19 mouse cellular contexts compared by ENCODE assay signal in genomic region chr11:51866020-51866419, GRCm38 (mm10). TPM values are rescaled to one million over a fixed set of nuclear protein-coding genes. Genes with fewer than 3 reads are reported as not detected.
DNase-seq lines count a peak whose midpoint lies in the region; ATAC-seq and TF ChIP-seq lines count a peak whose summit lies in the region.
"Had no signal": no experiment of that assay in that cellular context is flagged by ENCODE, and none has a peak within 500 bp of the region (broad histone marks: within the 10 kb centered on the region; RNA-seq: fewer than 3 reads in every experiment).

No protein-coding gene starts in this region.

- 55% methylated on average over 3 of the region's 3 CpGs for WGBS in intestine, embryonic 15.5 days
- 73% methylated on average over 3 of the region's 3 CpGs for WGBS in kidney, embryonic 16.5 days

- no peak overlapping the region for H3K9ac ChIP-seq in CH12.LX (ENCODE audit: insufficient read depth, low read depth)
- H3K9ac ChIP-seq in intestine, embryonic 15.5 days: no peak overlapping the region
- no peak overlapping the region for H3K9ac ChIP-seq in kidney, embryonic 16.5 days (replicated peaks; ENCODE audit: low read length)
- H3K9ac ChIP-seq: limb, embryonic 12.5 days; neural tube, embryonic 13.5 days had no signal

- dilution Hi-C loops in CH12.LX (cut with MboI; ENCODE audit: extremely low pct_ligation_motif_present, extremely low pct_unique_long_range_greater_than_20kb, low sequenced_read_pairs): no loop called here

- no peak overlapping the region for H3K4me2 ChIP-seq in CH12.LX (ENCODE audit: insufficient read depth, low read depth, poor library complexity, severe bottlenecking)
- no peak overlapping the region for H3K4me2 ChIP-seq in intestine, embryonic 15.5 days (replicated peaks)
- H3K4me2 ChIP-seq in kidney, embryonic 16.5 days (replicated peaks; ENCODE audit: low read depth, low read length): no peak overlapping the region
- H3K4me2 ChIP-seq: limb, embryonic 12.5 days; neural tube, embryonic 13.5 days had no signal

- no peaks in the 10 kb centered on the region for H3K36me3 ChIP-seq in CH12.LX (replicated peaks in 1 of 2; ENCODE audit: control insufficient read depth in 1 of 2, insufficient read depth in 1 of 2, low read length in 1 of 2)
- H3K36me3 ChIP-seq in intestine, embryonic 15.5 days: no peaks in the 10 kb centered on the region
- no peaks in the 10 kb centered on the region for H3K36me3 ChIP-seq in kidney, embryonic 16.5 days (ENCODE audit: insufficient read depth, low read length)
- H3K36me3 ChIP-seq: limb, embryonic 12.5 days; neural tube, embryonic 13.5 days had no signal

- peak; percentile 43; the same call in 1 of the 2 replicates for ATAC-seq in intestine, embryonic 15.5 days
- ATAC-seq in kidney, embryonic 16.5 days (ENCODE audit: low FRiP score, low TSS enrichment): no peak
- ATAC-seq: forebrain, embryonic 16.5 days; hindbrain, embryonic 16.5 days had no signal

- peaks cover 3% of the 10 kb centered on the region for H3K9me3 ChIP-seq in CH12.LX (replicated peaks; ENCODE audit: low read length)
- no peaks in the 10 kb centered on the region for H3K9me3 ChIP-seq in intestine, embryonic 15.5 days
- H3K9me3 ChIP-seq in kidney, embryonic 16.5 days (ENCODE audit: low read length): no peaks in the 10 kb centered on the region
- H3K9me3 ChIP-seq: limb, embryonic 12.5 days; neural tube, embryonic 13.5 days had no signal

- TF ChIP-seq POLR2A in CH12.LX (IDR thresholded peaks at IDR 0.05; ENCODE audit: low read depth, low read length): no peak

- H3K79me2 ChIP-seq in CH12.LX (replicated peaks; ENCODE audit: control insufficient read depth, extremely low read depth, insufficient read depth, poor library complexity, severe bottlenecking): no peaks in the 10 kb centered on the region

- no peaks in the 10 kb centered on the region for H3K27me3 ChIP-seq in CH12.LX (replicated peaks)
- H3K27me3 ChIP-seq in intestine, embryonic 15.5 days (replicated peaks): no peaks in the 10 kb centered on the region
- no peaks in the 10 kb centered on the region for H3K27me3 ChIP-seq in kidney, embryonic 16.5 days (ENCODE audit: insufficient read depth, low read length)
- H3K27me3 ChIP-seq: limb, embryonic 12.5 days had no signal

- no peak overlapping the region for H3K27ac ChIP-seq in CH12.LX (ENCODE audit: insufficient read depth, low read depth)
- H3K27ac ChIP-seq in intestine, embryonic 15.5 days: no peak overlapping the region
- H3K27ac ChIP-seq in kidney, embryonic 16.5 days (ENCODE audit: low read length): no peak overlapping the region
- H3K27ac ChIP-seq: limb, embryonic 12.5 days; neural tube, embryonic 13.5 days had no signal

- TF ChIP-seq RAD21 in CH12.LX (IDR thresholded peaks at IDR 0.05; ENCODE audit: low read depth, low read length): no peak

- no peak for TF ChIP-seq EP300 in CH12.LX (IDR thresholded peaks at IDR 0.05; ENCODE audit: low read length)

- H3K4me3 ChIP-seq in CH12.LX (replicated peaks in 1 of 3; ENCODE audit: low read depth in 2 of 3, low read length in 2 of 3, poor library complexity in 1 of 3): no peak overlapping the region
- H3K4me3 ChIP-seq in intestine, embryonic 15.5 days (replicated peaks): no peak overlapping the region
- H3K4me3 ChIP-seq in kidney, embryonic 16.5 days (ENCODE audit: low read length): no peak overlapping the region
- H3K4me3 ChIP-seq: limb, embryonic 12.5 days; neural tube, embryonic 13.5 days had no signal

- peak; percentile 27 to 49 for DNase-seq in lung, adult 18-20 months
- no peak for DNase-seq in lung, postnatal 25 days (ENCODE audit: low spot score)
- DNase-seq in 3134 (ENCODE audit: extremely low read depth, insufficient read length, low spot score) (peak; percentile 70), CH12.LX (ENCODE audit: extremely low read depth) (no peak)
- no peak for DNase-seq in left cerebral cortex, adult 9 months (ENCODE audit: low spot score in 2 of 2)
- DNase-seq in ovary, postnatal 36 days (ENCODE audit: low spot score): no peak
- DNase-seq: adrenal gland, postnatal 14 days; cerebellum, postnatal 14 days; gastrocnemius, postnatal 14 days; heart, postnatal 10 days; kidney, adult 9 months; lung, adult 2 months; thymus, postnatal 36 days had no signal

- no peak for TF ChIP-seq CTCF in CH12.LX (conservative IDR thresholded peaks at IDR 0.05 in 1 of 2, IDR thresholded peaks at IDR 0.05 in 1 of 2; ENCODE audit: low read depth in 2 of 2, low read length in 2 of 2)

- H3K4me1 ChIP-seq in CH12.LX (ENCODE audit: control insufficient read depth in 1 of 2, insufficient read depth in 2 of 2): no peaks in the 10 kb centered on the region
- H3K4me1 ChIP-seq in intestine, embryonic 15.5 days (replicated peaks): no peaks in the 10 kb centered on the region
- H3K4me1 ChIP-seq in kidney, embryonic 16.5 days (ENCODE audit: insufficient read depth, low read length): no peaks in the 10 kb centered on the region
- H3K4me1 ChIP-seq: limb, embryonic 12.5 days; neural tube, embryonic 13.5 days had no signal

- in situ Hi-C loops in CH12.LX (cut with MboI; ENCODE audit: low pct_ligation_motif_present, low pct_unique_long_range_greater_than_20kb, low sequenced_read_pairs): loop anchor here (5.0 kb wide), 1 partner anchor 36 kb away; no protein-coding TSS in a partner anchor

TF ChIP-seq in CH12.LX, 34 proteins besides CTCF, POLR2A, EP300 and RAD21:
- TF ChIP-seq UBTF (IDR thresholded peaks at IDR 0.05; ENCODE audit: low read depth, low read length) (peak; percentile 86), MAZ (IDR thresholded peaks at IDR 0.05; ENCODE audit: low read depth, low read length) (no peak), KAT2A (IDR thresholded peaks at IDR 0.05; ENCODE audit: insufficient replicate concordance, low read length) (no peak), BHLHE40 (IDR thresholded peaks at IDR 0.05; ENCODE audit: low read depth, low read length) (no peak), CHD1 (IDR thresholded peaks at IDR 0.05; ENCODE audit: low read depth, low read length) (no peak), IRF4 (IDR thresholded peaks at IDR 0.05; ENCODE audit: low read depth, low read length) (no peak), PAX5 (IDR thresholded peaks at IDR 0.05; ENCODE audit: low read length) (no peak), MEF2A (IDR thresholded peaks at IDR 0.05; ENCODE audit: borderline replicate concordance, low read depth, low read length) (no peak), TBP (conservative IDR thresholded peaks at IDR 0.05; ENCODE audit: low read depth, low read length) (peak; percentile 83), ETS1 (conservative IDR thresholded peaks at IDR 0.05; ENCODE audit: low read depth, low read length) (no peak), JUN (IDR thresholded peaks at IDR 0.05; ENCODE audit: insufficient read depth, low read depth, low read length) (no peak), HCFC1 (IDR thresholded peaks at IDR 0.05; ENCODE audit: low read depth, low read length) (no peak), ZKSCAN1 (IDR thresholded peaks at IDR 0.05; ENCODE audit: borderline replicate concordance, low read depth, low read length) (no peak), POLR2AphosphoS2 (IDR thresholded peaks at IDR 0.05; ENCODE audit: low read depth, low read length) (no peak), MAX (IDR thresholded peaks at IDR 0.05; ENCODE audit: low read length) (no peak)

RNA-seq across cellular contexts. Expression of gene Jade2, which starts 8.6 kb away (rescaled TPM):
- total RNA-seq in CH12.LX (2012; rRNA removed) (51.4 and 58.2 TPM in 2 replicates), CH12.LX (2014; rRNA removed) (21.9 and 25.6 TPM in 2 replicates)
- 50.3 and 60.1 TPM in 2 replicates for polyA plus RNA-seq in CH12.LX (2012; ENCODE audit: insufficient read length, low read depth)
- 1.3 and 1.4 TPM in 2 replicates for polyA plus RNA-seq in intestine, embryonic 15.5 days (2015; fragmentation: Nextera tagmentation; extraction: Ambion mirVana)
- polyA plus RNA-seq in kidney, embryonic 16.5 days (2015; fragmentation: Nextera tagmentation; extraction: Ambion mirVana): 0.87 and 1.1 TPM in 2 replicates

Comparison
In these comparisons a context has a peak if more than half of its experiments do, and no peak if none do; other contexts are left out.
1. DNase-seq: peak in lung, adult 18-20 months (2 of 2) and 3134 (single experiment); none in lung, postnatal 25 days (single experiment), CH12.LX (single experiment), left cerebral cortex, adult 9 months (0 of 2) and ovary, postnatal 36 days (single experiment).
2. RNA of gene Jade2, which starts 8.6 kb away (polyA plus RNA-seq): 50.3 to 60.1 TPM in CH12.LX; 1.3 to 1.4 TPM in intestine, embryonic 15.5 days and 0.87 to 1.1 TPM in kidney, embryonic 16.5 days; every median in the first group is over 10 times any median in the second.